Mouse (Mus musculus) forebrain, postnatal 0 days (tissue): ENCODE results near the gene Esrp2. TPM values are rescaled to one million over a fixed set of nuclear protein-coding genes. Genes with fewer than 3 reads are reported as not detected.

Experiments used
- ATAC-seq: fragments of 200-750 bp; cut with Nextera tagmentation; 2 replicates; pipeline ENCODE4 v1.8.0; 2017; ENCODE audit warnings: mild to moderate bottlenecking, moderate library complexity
- DNase-seq: peaks from one replicate; pipeline ENCODE4 v3.0.0-alpha.2; 2015
- H3K27ac ChIP-seq: fragments of 300-500 bp; sonication (generic); 2 replicates; pipeline ENCODE4 v1.5.1; 2014; ENCODE audit warnings: low read depth, mild to moderate bottlenecking, antibody characterized with exemption, low read length, moderate library complexity, mixed read lengths
- H3K27me3 ChIP-seq: fragments of 300-500 bp; sonication (generic); 2 replicates; pipeline ENCODE4 v1.6.1; 2014; ENCODE audit warnings: mild to moderate bottlenecking, low read length, mixed read lengths; ENCODE audit not compliant: insufficient read depth
- H3K36me3 ChIP-seq: fragments of 300-500 bp; sonication (generic); 2 replicates; pipeline ENCODE4 v1.6.1; 2014; ENCODE audit warnings: mild to moderate bottlenecking, moderate library complexity; ENCODE audit not compliant: insufficient read depth
- H3K4me1 ChIP-seq: fragments of 300-500 bp; sonication (generic); 2 replicates; pipeline ENCODE4 v1.6.1; 2014; ENCODE audit warnings: antibody characterized with exemption; ENCODE audit not compliant: insufficient read depth
- H3K4me2 ChIP-seq: fragments of 300-500 bp; sonication (generic); 2 replicates; pipeline ENCODE4 v1.6.1; 2014; ENCODE audit warnings: low read depth, mild to moderate bottlenecking, moderate library complexity
- H3K4me3 ChIP-seq: fragments of 300-500 bp; sonication (generic); 2 replicates; pipeline ENCODE4 v1.5.1; 2014; ENCODE audit warnings: low read depth, low read length, mixed read lengths
- H3K9ac ChIP-seq: fragments of 300-500 bp; sonication (generic); 2 replicates; pipeline ENCODE4 v1.6.1; 2014; ENCODE audit warnings: mild to moderate bottlenecking
- H3K9me3 ChIP-seq: fragments of 300-500 bp; sonication (generic); 2 replicates; pipeline ENCODE4 v1.6.1; 2016; ENCODE audit warnings: low read length
- CTCF ChIP-seq: sonication (generic); IDR thresholded peaks from 2 replicates; pipeline ENCODE4 v1.5.1; 2016; ENCODE audit warnings: antibody characterized with exemption, control low read depth, low read depth
- WGBS: fragments of 180-500 bp; shearing (Covaris S2); extraction: QIAGEN DNeasy Blood & Tissue Kit; methylation state at CpG from one replicate; pipeline ENCODE4 v1.1.7; 2014; 5-methylcytosine and 5-hydroxymethylcytosine counted together
- polyA plus RNA-seq: library from polyadenylated mRNA; unstranded; fragments of >200 nt; fragmentation: Nextera tagmentation; extraction: Ambion mirVana; gene quantifications from 2 replicates; pipeline ENCODE4 v1.2.1, GENCODE M21; 2015
- total RNA-seq: library from RNA; depleted of rRNA; stranded (reverse); fragments of >200 nt; gene quantifications from 2 replicates; pipeline ENCODE4 v1.2.3, GENCODE M21; 2014; rRNA removed

The Esrp2 gene
- total RNA-seq (0.14 TPM in 1 of 2 replicates, not detected in the other), polyA plus RNA-seq (not detected in 2 replicates)

- no peak for DNase-seq
- under 1% methylated on average over 84 of the region's 86 CpGs for WGBS
Observed at GRCm38 (mm10) chr8:106136156-106137130, at the start of gene Esrp2. Gene Esrp2, minus strand, starts transcription at chr8:106136974.

DNA sequence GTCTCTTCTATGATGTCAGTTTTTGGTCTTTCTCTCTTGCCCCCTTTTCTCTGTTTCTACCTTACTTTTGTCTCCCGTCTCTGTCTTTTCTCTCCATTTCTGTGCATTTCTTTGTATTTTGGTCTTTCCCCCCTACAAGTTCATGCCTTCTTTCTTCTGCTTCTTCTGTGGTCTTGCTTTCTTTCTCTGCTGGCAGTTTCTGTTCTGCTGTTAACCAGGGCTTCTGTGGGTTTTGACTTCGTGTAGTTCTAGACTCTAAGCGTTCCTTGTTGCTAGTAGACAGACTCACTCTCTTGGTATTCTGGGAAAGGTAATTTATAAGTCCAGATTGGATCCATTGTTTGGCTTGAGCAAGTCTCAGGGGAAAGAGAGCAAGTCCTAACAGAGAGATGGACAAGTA is 49.6 kb upstream of the Esrp2 start:
- Histone ChIP-seq H3K4me2 (no peak overlapping the region), H3K9me3 (no peaks in the 10 kb centered on the region), H3K36me3 (peaks cover 34% of the 10 kb centered on the region), H3K4me3 (no peak overlapping the region), H3K9ac (no peak overlapping the region), H3K27me3 (no peaks in the 10 kb centered on the region), H3K27ac (no peak overlapping the region), H3K4me1 (no peaks in the 10 kb centered on the region)
- 94% methylated on average over 3 of the region's 3 CpGs for WGBS
- TF ChIP-seq CTCF: no peak
- DNase-seq: no peak
- ATAC-seq: no peak

More at GRCm38 (mm10) chr8:106136156-106137130, at the start of gene Esrp2:
- TF ChIP-seq CTCF: no peak
- Histone ChIP-seq H3K4me1 (peaks cover 16% of the 10 kb centered on the region), H3K9me3 (no peaks in the 10 kb centered on the region), H3K9ac (peak within 1 kb of the TSS; percentile 35; the same call in 1 of the 2 replicates), H3K27me3 (peaks cover 53% of the 10 kb centered on the region), H3K4me2 (peak within 1 kb of the TSS; percentile 88), H3K4me3 (peak within 1 kb of the TSS; percentile 44), H3K36me3 (peaks cover 8% of the 10 kb centered on the region), H3K27ac (no peak within 1 kb of the TSS)
- no peak for ATAC-seq

DNA sequence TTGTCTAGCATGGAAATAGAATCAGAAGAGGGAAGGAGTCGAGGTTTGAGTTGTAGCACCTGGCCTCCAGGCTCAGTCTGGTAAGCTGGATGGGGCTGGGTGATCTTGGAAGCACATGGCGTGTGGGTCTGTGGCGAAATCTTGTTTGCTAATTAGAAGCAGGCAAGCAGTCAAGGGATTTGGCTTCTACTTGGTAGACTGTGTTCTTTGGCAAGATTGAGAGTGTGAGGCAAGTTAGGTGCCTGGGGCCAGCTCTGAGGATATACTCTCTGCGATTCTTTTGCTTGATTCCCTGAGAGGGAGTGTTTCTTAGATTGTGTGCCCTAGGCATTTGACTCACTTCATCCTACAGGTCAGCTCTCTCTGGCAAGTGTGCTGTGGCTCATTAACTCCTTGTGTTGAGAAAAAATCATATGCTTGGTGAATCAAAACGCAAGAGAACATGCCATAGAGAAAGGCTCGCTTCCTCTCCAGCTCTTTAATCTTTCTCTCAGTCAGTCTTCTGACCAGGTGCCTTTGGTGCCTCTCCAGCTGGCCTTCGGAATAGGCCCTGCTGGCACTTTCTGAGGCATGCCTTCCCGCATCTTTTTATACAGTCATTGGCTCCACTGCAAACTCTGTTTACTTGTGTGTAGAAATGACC is 49.0 kb upstream of the Esrp2 start:
- DNase-seq (peak; percentile 70), ATAC-seq (peak; percentile 71)
- H3K4me3 ChIP-seq: no peak overlapping the region
- peaks cover 29% of the 10 kb centered on the region for H3K36me3 ChIP-seq
- H3K27me3 ChIP-seq: no peaks in the 10 kb centered on the region
- H3K27ac ChIP-seq: no peak overlapping the region
- no peaks in the 10 kb centered on the region for H3K4me1 ChIP-seq
- H3K4me2 ChIP-seq: no peak overlapping the region
- no peaks in the 10 kb centered on the region for H3K9me3 ChIP-seq
- WGBS: 62% methylated on average over 8 of the region's 8 CpGs
- TF ChIP-seq CTCF: no peak
- H3K9ac ChIP-seq: no peak overlapping the region

DNA sequence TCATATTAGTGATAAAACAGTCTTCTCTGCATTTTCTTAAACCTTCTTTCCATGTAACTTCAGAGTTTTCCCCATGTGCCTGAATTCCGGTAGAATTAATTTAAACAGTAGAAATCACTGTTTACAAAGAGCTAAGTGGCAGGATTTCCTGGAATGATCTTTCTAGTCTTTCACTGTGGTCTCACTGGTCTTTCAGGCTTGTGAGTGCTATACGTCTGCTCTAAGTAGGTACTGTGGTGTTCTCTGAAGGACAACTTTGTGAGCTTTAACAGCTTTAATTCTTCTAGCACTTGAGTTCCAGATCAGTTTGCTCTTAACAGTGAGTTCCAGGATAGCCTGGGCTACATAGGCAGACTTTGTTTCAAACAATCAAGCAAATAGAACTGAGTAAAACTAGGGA is 41.7 kb upstream of the Esrp2 start:
- Histone ChIP-seq H3K27ac (no peak overlapping the region), H3K4me2 (no peak overlapping the region), H3K27me3 (no peaks in the 10 kb centered on the region), H3K4me1 (no peaks in the 10 kb centered on the region), H3K9me3 (no peaks in the 10 kb centered on the region), H3K36me3 (peaks cover 14% of the 10 kb centered on the region), H3K9ac (no peak overlapping the region), H3K4me3 (no peak overlapping the region)
- WGBS: 70% methylated on average over 2 of the region's 2 CpGs
- ATAC-seq (no peak), DNase-seq (no peak)
- TF ChIP-seq CTCF: no peak

- WGBS: 81% methylated on average over 1 of the region's 1 CpGs
- ATAC-seq (no peak), DNase-seq (no peak)
- Histone ChIP-seq H3K4me2 (no peak overlapping the region), H3K9me3 (no peaks in the 10 kb centered on the region), H3K36me3 (peaks cover 14% of the 10 kb centered on the region), H3K27me3 (no peaks in the 10 kb centered on the region), H3K27ac (no peak overlapping the region), H3K9ac (no peak overlapping the region), H3K4me3 (no peak overlapping the region), H3K4me1 (no peaks in the 10 kb centered on the region)
- no peak for TF ChIP-seq CTCF
Observed at GRCm38 (mm10) chr8:106177594-106177993, 40.8 kb upstream of the Esrp2 start.

GRCm38 (mm10) chr8:106176891-106177290 is 40.1 kb upstream of the Esrp2 start:
- no peak for TF ChIP-seq CTCF
- Histone ChIP-seq H3K27ac (no peak overlapping the region), H3K9me3 (no peaks in the 10 kb centered on the region), H3K36me3 (peaks cover 11% of the 10 kb centered on the region), H3K9ac (no peak overlapping the region), H3K4me1 (no peaks in the 10 kb centered on the region), H3K4me2 (no peak overlapping the region), H3K4me3 (no peak overlapping the region), H3K27me3 (no peaks in the 10 kb centered on the region)
- no peak for DNase-seq
- ATAC-seq: no peak
- WGBS: 2% methylated on average over 1 of the region's 1 CpGs

DNA sequence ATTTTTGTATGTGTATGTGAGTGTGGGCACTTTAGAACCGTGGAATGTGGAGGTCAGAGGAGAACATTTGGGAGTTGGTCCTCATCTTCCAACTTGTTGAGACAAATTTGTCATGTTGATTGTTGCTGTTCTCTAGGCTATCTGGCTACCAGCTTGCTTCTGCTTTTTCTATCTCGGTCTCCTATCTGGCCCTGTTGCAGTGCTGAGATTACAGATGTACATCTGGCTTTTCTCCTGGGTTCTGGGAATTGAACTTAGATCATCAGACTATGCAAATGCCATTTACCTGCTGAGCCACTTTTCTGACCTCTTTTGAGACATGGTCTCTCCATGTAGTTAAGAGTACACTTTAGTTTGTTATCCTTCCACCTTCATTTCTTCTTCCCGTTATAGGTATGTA is 36.8 kb upstream of the Esrp2 start:
- Histone ChIP-seq H3K36me3 (no peaks in the 10 kb centered on the region), H3K4me1 (peaks cover 7% of the 10 kb centered on the region; the same call in 1 of the 2 replicates), H3K9ac (no peak overlapping the region), H3K27me3 (no peaks in the 10 kb centered on the region), H3K4me2 (no peak overlapping the region), H3K9me3 (no peaks in the 10 kb centered on the region), H3K27ac (no peak overlapping the region), H3K4me3 (no peak overlapping the region)
- WGBS: 94% methylated on average over 3 of the region's 3 CpGs
- no peak for DNase-seq
- ATAC-seq: no peak
- TF ChIP-seq CTCF: no peak
